Mouse (Mus musculus) intestine, embryonic 16.5 days (tissue): ENCODE data around the gene Ncapd2. TPM values are rescaled to one million over a fixed set of nuclear protein-coding genes. Genes with fewer than 3 reads are reported as not detected.

Experiments
- ATAC-seq: fragments of 200-750 bp; cut with Nextera tagmentation; 2 replicates; pipeline ENCODE4 v1.8.0; 2017; ENCODE audit warnings: moderate TSS enrichment, moderate library complexity
- H3K27ac ChIP-seq: fragments of 300-500 bp; sonication (generic); 2 replicates; pipeline ENCODE4 v1.5.1; 2014; ENCODE audit warnings: mild to moderate bottlenecking, low read length
- H3K27me3 ChIP-seq: fragments of 300-500 bp; sonication (generic); replicated peaks from 2 replicates; pipeline ENCODE4 v1.6.1; 2014; ENCODE audit warnings: low read length, control low read depth, mixed read lengths; ENCODE audit not compliant: control insufficient read depth, insufficient read depth
- H3K36me3 ChIP-seq: fragments of 300-500 bp; sonication (generic); 2 replicates; pipeline ENCODE4 v1.6.1; 2014; ENCODE audit warnings: low read length, control low read depth; ENCODE audit not compliant: control insufficient read depth, insufficient read depth
- H3K4me1 ChIP-seq: fragments of 300-500 bp; sonication (generic); 2 replicates; pipeline ENCODE4 v1.6.1; 2014; ENCODE audit warnings: low read length, control low read depth, mixed read lengths; ENCODE audit not compliant: control insufficient read depth, insufficient read depth
- H3K4me2 ChIP-seq: fragments of 300-500 bp; sonication (generic); 2 replicates; pipeline ENCODE4 v1.6.1; 2014; ENCODE audit warnings: low read depth, low read length, control low read depth
- H3K4me3 ChIP-seq: fragments of 300-500 bp; sonication (generic); 2 replicates; pipeline ENCODE4 v1.5.1; 2014; ENCODE audit warnings: mild to moderate bottlenecking, low read length
- H3K9ac ChIP-seq: fragments of 300-500 bp; sonication (generic); 2 replicates; pipeline ENCODE4 v1.6.1; 2014; ENCODE audit warnings: low read depth, low read length
- H3K9me3 ChIP-seq: fragments of 300-500 bp; sonication (generic); 2 replicates; pipeline ENCODE4 v1.6.1; 2016; ENCODE audit warnings: low read length, control low read depth; ENCODE audit not compliant: control insufficient read depth
- WGBS: fragments of 180-500 bp; shearing (Covaris S2); extraction: QIAGEN DNeasy Blood & Tissue Kit; methylation state at CpG from one replicate; pipeline ENCODE4 v1.1.7; 2014; 5-methylcytosine and 5-hydroxymethylcytosine counted together
- microRNA-seq: library from miRNA; unstranded; fragments of <30 nt; microRNA quantifications from one replicate; pipeline ENCODE4, GENCODE M21; 2016
- polyA plus RNA-seq: library from polyadenylated mRNA; unstranded; fragments of >200 nt; fragmentation: Nextera tagmentation; extraction: Ambion mirVana; gene quantifications from 2 replicates; pipeline ENCODE4 v1.2.1, GENCODE M21; 2015

Ncapd2 gene
- polyA plus RNA-seq, 1 experiment from 2014 or later, result 78.0 TPM

DNA sequence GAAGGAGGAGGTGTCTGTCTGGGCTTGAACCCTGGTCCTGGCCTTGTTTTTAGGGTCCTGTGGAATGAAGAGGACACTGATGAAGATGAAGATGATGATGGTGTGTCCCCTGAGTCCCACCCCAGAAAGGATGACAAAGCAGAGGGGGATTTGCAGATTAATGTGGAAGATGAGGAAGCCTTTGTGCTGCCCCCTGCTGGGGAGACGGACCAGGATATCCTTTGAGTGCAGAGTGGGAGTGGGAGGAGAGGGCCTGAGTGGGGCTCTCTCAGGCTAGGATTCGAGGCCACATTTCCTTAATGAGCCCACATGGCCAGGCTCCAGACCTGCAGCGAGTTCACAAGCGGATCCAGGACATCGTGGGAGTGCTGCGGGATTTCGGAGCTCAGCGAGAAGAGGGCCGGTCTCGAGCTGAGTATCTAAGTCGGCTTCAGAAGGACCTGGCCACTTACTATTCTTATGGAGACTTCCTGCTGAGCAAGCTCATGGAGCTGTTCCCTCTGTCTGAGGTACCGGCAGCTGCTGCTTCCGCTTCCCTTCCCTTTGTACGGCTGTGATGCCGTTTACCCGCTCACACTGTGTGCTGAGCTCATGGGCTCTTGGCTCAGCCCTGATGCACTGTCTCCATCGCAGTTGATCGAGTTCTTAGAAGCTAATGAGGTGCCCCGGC is 54.4 kb downstream of the Ncapd2 start:
- peaks cover 45% of the 10 kb centered on the region for H3K36me3 ChIP-seq
- 92% methylated on average over 19 of the region's 19 CpGs for WGBS

DNA sequence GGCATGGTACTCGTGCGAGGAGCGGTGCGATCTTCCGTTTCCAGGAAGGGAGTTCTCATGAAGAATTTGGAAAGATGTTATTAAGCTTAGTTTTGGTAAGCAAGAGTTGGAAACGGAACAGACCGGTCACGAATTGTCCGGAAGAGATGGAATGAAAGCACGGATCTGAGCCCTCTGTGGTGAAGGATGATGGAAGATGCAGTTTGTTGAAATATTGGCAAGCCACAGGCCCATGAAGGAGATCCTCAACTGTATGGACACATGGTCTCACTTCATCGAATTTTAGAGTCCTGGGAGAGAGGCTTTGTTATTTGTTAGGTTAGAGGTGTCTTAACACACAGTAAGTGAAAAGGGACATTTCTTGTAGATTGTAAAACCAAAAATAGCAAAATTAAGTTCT is 59.0 kb downstream of the Ncapd2 start:
- Histone ChIP-seq H3K4me3 (peak overlapping the region; percentile 96), H3K27me3 (no peaks in the 10 kb centered on the region), H3K4me2 (peak overlapping the region; percentile 76), H3K9ac (peak overlapping the region; percentile 80), H3K36me3 (peaks cover 28% of the 10 kb centered on the region), H3K4me1 (peaks cover 9% of the 10 kb centered on the region), H3K27ac (no peak overlapping the region), H3K9me3 (no peaks in the 10 kb centered on the region)
- no peak for ATAC-seq
- WGBS, result 6% methylated on average over 11 of the region's 11 CpGs

More for the DNA sequence above, 54.4 kb downstream of the Ncapd2 start:
- no peak for ATAC-seq
- no peak overlapping the region for H3K4me2 ChIP-seq
- H3K27ac ChIP-seq, result no peak overlapping the region
- H3K9me3 ChIP-seq, result no peaks in the 10 kb centered on the region
- no peaks in the 10 kb centered on the region for H3K27me3 ChIP-seq
- H3K9ac ChIP-seq, result no peak overlapping the region
- H3K4me3 ChIP-seq, result no peak overlapping the region
- H3K4me1 ChIP-seq, result peaks cover 6% of the 10 kb centered on the region

DNA sequence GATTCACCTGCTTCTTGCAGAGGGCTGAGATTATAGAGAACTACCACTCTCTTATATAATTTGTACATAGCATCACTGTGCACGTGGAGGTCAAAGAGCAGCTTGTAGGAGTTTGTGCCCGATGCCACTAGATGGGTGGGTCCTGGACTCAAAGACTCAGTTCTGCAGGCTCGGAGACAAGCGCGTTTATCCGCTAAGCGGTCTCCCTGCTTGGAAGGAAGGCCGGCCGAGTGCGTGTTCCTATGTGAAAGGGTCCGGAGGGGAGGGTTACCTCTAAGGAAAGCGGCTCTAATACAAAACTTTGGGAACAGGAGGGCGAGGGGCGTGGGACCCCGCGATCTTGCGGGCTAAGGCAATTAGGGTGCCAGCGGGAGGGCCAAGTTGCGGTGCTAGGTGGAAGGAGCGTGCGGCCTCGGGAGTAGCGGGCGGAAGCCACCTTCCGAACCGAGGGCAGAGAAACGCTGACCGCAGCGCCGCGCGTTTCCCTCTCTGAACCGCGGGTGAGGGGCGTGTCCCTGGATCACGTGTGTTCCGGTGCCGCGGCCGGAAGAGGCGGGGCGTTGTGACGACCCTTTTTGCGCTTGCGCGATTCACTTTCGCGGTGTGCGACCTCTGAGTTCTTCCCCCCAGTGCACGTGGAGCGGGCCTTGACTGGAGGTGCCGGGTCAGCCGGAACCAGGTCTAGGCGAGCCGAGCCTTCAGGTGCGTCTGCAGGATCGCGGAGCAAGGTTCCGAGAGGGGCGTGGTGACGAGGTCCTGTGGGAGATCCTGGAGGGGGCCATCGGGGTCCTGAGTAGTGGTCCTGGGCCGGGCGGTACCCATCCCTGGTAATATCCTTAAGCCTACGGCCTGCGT is 60.0 kb downstream of the Ncapd2 start, which contains the start of gene Nop2:
Nop2 (plus strand) TSS at position 608 of the 855 bp plus-strand sequence.
- peak within 1 kb of the TSS; percentile 76 for H3K4me2 ChIP-seq
- H3K27ac ChIP-seq, result peak within 1 kb of the TSS; percentile 88
- H3K9ac ChIP-seq, result peak within 1 kb of the TSS; percentile 80
- ATAC-seq, result peak; percentile 95
- under 1% methylated on average over 66 of the region's 66 CpGs for WGBS
- H3K27me3 ChIP-seq, result no peaks in the 10 kb centered on the region
- H3K9me3 ChIP-seq, result no peaks in the 10 kb centered on the region
- peaks cover 9% of the 10 kb centered on the region for H3K4me1 ChIP-seq
- peak within 1 kb of the TSS; percentile 96 for H3K4me3 ChIP-seq
- H3K36me3 ChIP-seq, result peaks cover 21% of the 10 kb centered on the region

DNA sequence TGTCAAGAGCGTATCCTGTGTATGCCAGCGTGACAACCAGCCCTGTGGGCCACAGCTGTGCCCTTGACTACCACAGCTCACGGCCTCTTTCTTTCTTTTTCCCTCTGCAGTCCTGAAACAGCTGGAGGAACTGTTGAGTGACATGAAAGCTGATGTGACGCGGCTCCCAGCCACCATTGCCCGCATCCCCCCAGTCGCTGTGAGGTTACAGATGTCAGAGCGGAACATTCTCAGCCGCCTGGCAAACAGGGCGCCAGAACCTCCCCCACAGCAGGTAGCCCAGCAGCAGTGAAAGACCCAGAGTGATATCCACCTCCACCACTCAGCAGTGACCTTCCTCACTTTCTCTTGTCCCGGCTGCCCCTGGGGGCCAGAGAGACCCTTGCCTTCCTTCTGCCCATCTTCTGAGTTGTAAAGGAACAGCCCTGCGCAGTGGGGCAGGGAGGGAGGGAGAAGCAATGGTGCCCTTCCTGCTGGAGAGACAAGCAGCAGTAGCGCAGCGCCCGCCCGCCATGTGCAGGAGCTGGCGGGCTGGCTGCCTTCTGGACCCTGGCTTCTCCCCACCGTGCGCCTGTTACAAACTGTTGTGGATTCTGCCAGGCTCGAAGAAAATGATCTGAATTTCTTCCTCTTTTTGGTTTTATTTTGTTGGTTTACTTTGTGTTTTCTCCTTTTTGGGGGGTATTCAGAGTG is 61.6 kb downstream of the Ncapd2 start:
- Histone ChIP-seq H3K9me3 (no peaks in the 10 kb centered on the region), H3K27me3 (no peaks in the 10 kb centered on the region), H3K27ac (no peak overlapping the region), H3K4me1 (peaks cover 9% of the 10 kb centered on the region), H3K4me3 (no peak overlapping the region), H3K9ac (no peak overlapping the region), H3K36me3 (peaks cover 21% of the 10 kb centered on the region), H3K4me2 (no peak overlapping the region)
- 87% methylated on average over 20 of the region's 20 CpGs for WGBS
- no peak for ATAC-seq

DNA sequence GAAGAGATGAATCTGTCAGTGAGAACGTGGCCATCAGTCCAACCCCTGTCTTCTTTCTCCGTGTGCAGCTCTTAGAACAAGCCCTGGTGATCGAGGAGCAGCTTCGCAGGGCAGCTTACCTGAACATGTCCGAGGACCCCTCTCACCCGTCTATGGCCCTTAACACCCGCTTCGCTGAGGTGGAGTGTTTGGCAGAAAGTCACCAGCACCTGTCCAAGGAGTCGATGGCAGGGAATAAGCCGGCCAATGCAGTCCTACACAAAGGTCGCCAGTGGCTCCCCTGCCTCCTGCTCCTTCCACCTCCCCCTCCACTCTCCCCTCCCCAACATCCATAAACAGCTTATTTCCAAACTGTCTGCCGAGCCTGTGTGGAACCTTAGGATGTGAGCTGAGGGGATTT is 62.8 kb downstream of the Ncapd2 start:
- Histone ChIP-seq H3K9me3 (no peaks in the 10 kb centered on the region), H3K36me3 (peaks cover 12% of the 10 kb centered on the region), H3K9ac (no peak overlapping the region), H3K4me3 (no peak overlapping the region), H3K4me1 (peaks cover 9% of the 10 kb centered on the region), H3K27ac (no peak overlapping the region), H3K27me3 (no peaks in the 10 kb centered on the region), H3K4me2 (no peak overlapping the region)
- WGBS, result 89% methylated on average over 12 of the region's 12 CpGs
- no peak for ATAC-seq

DNA sequence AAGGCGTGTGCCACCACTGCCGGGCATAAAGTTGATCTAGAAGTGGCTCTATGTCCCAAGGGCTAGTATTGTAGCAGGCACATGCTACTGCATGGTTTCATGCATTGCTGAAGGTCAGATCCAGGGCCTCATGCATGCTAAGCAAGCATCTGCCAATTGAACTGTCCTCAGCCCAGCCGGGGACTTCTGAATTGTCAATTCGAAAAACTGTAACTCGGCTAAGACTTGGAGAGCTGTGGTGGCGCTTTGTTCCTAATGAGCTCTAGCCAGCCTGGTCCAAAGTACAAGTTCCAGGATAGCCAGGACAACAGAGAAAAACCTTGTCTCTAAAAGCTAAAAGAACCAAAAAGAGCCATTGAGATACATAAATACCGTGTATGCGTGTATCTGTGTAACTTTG is 72.1 kb downstream of the Ncapd2 start:
- H3K4me2 ChIP-seq, result no peak overlapping the region

More for the DNA sequence above, 72.1 kb downstream of the Ncapd2 start:
- H3K27ac ChIP-seq, result no peak overlapping the region
- 92% methylated on average over 8 of the region's 8 CpGs for WGBS
- H3K27me3 ChIP-seq, result no peaks in the 10 kb centered on the region
- no peak overlapping the region for H3K4me3 ChIP-seq
- no peak for ATAC-seq
- no peaks in the 10 kb centered on the region for H3K9me3 ChIP-seq
- peaks cover 27% of the 10 kb centered on the region for H3K36me3 ChIP-seq
- H3K9ac ChIP-seq, result no peak overlapping the region
- H3K4me1 ChIP-seq, result no peaks in the 10 kb centered on the region

Small RNA genes within 50 kb of the gene (microRNA-seq; reads per million reads assigned to microRNA genes)
- gene Mir3098, result 0.68 reads per million
- not detected for gene Mir8113

Other genes starting within 250 kb of the Ncapd2 start
- gene Cops7a, start 226.2 kb downstream of the Ncapd2 start, polyA plus RNA-seq, result 170 and 176 TPM in 2 replicates
- 1.9 and 2.0 TPM in 2 replicates for gene Pianp, start 195.0 kb downstream of the Ncapd2 start, polyA plus RNA-seq
- gene Zfp384, start 182.6 kb downstream of the Ncapd2 start, polyA plus RNA-seq, result 8.9 and 10.3 TPM in 2 replicates
- gene Ing4, start 151.9 kb downstream of the Ncapd2 start, polyA plus RNA-seq, result 96.0 and 105 TPM in 2 replicates
- 9.8 and 10.6 TPM in 2 replicates for gene Acrbp, start 142.0 kb downstream of the Ncapd2 start, polyA plus RNA-seq
- 9.4 and 9.7 TPM in 2 replicates for gene Lpar5, start 123.8 kb downstream of the Ncapd2 start, polyA plus RNA-seq
- gene Chd4, start 95.7 kb downstream of the Ncapd2 start, polyA plus RNA-seq, result 41.3 and 44.8 TPM in 2 replicates
- gene Nop2, start 59.8 kb downstream of the Ncapd2 start, polyA plus RNA-seq, result 59.5 and 66.8 TPM in 2 replicates
- gene Iffo1, start 46.5 kb downstream of the Ncapd2 start, polyA plus RNA-seq, result 4.5 and 5.3 TPM in 2 replicates
- gene Gapdh, start 25.2 kb downstream of the Ncapd2 start, polyA plus RNA-seq, result 2,256 and 2,328 TPM in 2 replicates
- 267 and 284 TPM in 2 replicates for gene Mrpl51, start 100 bp upstream of the Ncapd2 start, polyA plus RNA-seq
- gene Vamp1, start 23.9 kb upstream of the Ncapd2 start, polyA plus RNA-seq, result 5.0 and 5.9 TPM in 2 replicates
- 13.3 and 14.4 TPM in 2 replicates for gene Tapbpl, start 40.2 kb upstream of the Ncapd2 start, polyA plus RNA-seq
- gene Cd27, start 45.3 kb upstream of the Ncapd2 start, polyA plus RNA-seq, result 2.0 and 2.3 TPM in 2 replicates
- gene Tuba3a, start 94.3 kb upstream of the Ncapd2 start, polyA plus RNA-seq, result 0.09 and 0.17 TPM in 2 replicates
- gene Ltbr, start 122.2 kb upstream of the Ncapd2 start, polyA plus RNA-seq, result 106 and 107 TPM in 2 replicates
- 5.0 and 7.6 TPM in 2 replicates for gene Scnn1a, start 129.0 kb upstream of the Ncapd2 start, polyA plus RNA-seq
- gene Tnfrsf1a, start 157.7 kb upstream of the Ncapd2 start, polyA plus RNA-seq, result 90.0 and 95.3 TPM in 2 replicates
- 13.2 and 19.1 TPM in 2 replicates for gene Plekhg6, start 189.1 kb upstream of the Ncapd2 start, polyA plus RNA-seq